Mouse (Mus musculus) brain, embryonic 14.5 days (tissue): ENCODE measurements around the gene Spata6.

Source experiments
- CTCF ChIP-seq: fragments of 200-500 bp; IDR thresholded peaks from 2 replicates; pipeline ENCODE4 v1.5.1; 2012; ENCODE audit warnings: inconsistent platforms, mild to moderate bottlenecking, moderate library complexity, borderline replicate concordance; ENCODE audit not compliant: insufficient read depth, insufficient read length; ENCODE audit errors: extremely low read depth
- POLR2A ChIP-seq: fragments of 200-500 bp; IDR thresholded peaks from 2 replicates; pipeline ENCODE4 v1.6.1; 2012; ENCODE audit warnings: mild to moderate bottlenecking, inconsistent platforms, borderline replicate concordance; ENCODE audit not compliant: poor library complexity, insufficient read depth, insufficient read length, severe bottlenecking; ENCODE audit errors: extremely low read depth

GRCm38 (mm10) chr4:111780533-111780932 lies 60.7 kb downstream of the Spata6 start:
- no peak for TF ChIP-seq CTCF
- TF ChIP-seq POLR2A, result no peak
